Mouse (Mus musculus): ENCODE results near the gene Setd7. TPM values are rescaled to one million over a fixed set of nuclear protein-coding genes. Genes with fewer than 3 reads are reported as not detected.

The Setd7 gene
- total RNA-seq, 2 experiments from 2014 or later, result 113 to 116 TPM

DNA sequence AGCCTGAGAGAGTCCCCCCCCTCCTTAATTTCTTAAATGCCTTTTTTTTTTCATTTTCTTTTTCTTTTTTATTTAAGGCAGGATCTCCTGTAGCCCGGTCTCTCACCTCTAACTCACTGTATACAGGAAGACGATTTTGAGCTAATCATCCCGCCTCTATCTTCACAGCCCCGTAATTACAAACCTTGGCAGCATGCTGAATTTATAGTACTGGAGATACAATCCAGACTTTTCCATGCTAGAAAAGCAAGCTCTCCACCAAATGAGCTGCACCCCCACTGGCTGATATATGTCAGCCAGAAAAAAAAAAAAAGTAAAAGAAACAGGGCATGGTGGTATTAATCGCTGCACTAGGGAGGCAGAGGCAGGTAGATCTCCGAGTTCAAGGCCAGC is 1.3 kb upstream of the Setd7 start:
- DNase-seq, result no peak
- intact Hi-C loops (cut with DNase I; ENCODE audit: low total_unique reads), result no loop called here

DNA sequence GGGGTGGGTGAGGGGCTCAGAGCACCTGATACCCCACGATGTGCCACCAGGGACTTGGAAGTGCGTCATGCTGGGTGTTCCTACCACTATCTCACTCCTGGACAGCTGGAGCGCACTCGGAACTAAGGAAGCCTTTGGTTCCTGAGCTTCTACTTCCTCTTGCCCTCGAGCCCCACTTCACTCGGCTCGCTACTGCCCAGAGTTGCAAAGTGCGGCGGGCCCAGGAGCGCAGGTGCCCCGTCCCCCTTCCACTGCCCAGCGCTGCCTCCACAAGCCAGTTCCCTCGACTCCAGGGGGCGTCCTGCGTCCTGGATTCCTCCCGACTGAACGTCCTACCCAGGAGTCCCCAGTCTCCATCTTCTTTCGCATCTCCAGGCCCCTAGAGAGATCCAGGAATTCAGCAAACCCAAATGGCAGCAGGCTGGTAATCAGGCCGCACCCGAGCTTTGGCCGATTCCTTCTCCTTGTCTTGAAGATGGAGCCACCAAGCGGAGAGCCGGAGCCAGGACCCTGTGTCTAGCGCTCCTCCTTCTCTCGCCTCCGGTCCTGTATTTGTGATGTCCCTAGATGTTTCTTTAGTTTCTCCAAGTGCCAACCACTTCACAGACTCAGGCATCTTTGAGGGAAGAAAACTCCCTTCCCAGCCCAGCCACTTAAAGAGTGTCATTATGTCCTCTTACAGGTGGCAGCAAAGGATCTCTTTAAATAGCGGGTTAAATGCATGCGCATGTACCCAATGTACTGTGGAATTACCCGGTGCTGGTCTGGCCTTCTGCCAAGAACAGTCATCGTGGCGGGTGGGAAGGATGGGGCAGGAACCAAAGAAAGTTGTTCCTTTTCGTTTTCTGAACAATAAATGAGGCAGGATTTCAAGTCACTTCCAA is 672 bp upstream of the Setd7 start:
- DNase-seq, result peak; percentile 50
- intact Hi-C loops (cut with DNase I; ENCODE audit: low total_unique reads), result no loop called here

DNA sequence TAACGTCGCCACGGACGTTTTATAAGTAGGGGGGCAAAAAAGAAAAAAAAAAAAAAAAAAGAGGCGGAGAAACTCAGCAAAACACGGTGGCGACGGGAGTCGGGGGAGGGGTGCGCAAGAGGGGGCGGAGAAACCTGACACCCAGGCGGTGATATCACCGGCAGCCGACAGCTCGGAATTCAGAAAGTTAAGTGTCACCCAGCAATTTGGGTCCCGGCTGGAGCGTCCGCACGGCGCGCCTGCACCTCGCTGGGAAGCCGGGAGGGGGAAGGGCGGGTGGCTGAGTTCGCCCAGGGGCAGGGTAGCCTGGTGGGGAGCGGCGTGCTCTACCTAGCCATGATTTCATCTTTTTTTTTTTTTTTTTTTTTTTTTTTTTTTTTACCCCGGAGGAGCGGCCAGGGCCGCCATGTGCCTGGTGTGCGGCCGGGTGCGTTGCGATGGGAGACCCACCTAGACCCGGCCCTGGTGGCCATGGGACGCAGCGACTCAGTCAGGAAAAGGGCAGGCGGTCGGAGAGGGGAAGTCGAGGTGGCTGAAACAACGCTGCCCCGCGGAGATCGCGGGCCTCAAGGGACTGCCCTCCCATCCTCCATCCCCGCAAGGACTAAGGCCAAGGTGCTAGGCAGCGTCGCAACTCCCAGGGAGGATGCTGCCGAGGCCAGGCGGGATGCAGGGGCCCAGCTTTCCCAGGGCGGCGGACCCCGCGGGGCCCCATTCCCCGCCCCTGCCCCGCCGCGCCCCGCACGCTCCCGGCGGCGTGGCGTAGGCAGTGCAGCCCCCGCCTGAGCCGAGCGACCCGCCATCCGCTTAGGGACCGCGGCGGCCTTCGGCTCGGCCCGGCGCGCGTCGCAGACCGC is 857 bp downstream of the Setd7 start:
- peak; percentile 87 for DNase-seq
- intact Hi-C loops (cut with DNase I; ENCODE audit: low total_unique reads), result no loop called here

DNA sequence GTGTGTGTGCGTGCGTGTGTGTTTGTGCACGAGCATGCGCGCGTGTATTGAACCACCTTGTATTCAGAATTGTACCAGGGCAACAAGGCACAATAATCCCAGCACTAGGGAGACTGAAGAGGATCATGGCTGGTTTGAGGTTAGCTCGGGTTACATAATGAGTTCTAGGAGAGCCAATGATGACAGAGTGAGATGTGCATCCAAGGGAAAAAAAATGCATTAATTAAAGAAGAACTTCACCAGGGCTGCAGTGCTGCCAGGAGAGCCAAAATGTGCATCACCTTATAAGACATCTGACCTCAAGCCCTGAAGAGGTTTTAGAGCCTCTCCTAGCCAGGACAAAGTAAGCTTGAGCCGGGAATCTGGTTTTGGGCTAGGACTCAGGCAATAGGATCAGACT is 5.1 kb downstream of the Setd7 start:
- DNase-seq, result no peak
- intact Hi-C loops (cut with DNase I; ENCODE audit: low total_unique reads), result no loop called here

DNA sequence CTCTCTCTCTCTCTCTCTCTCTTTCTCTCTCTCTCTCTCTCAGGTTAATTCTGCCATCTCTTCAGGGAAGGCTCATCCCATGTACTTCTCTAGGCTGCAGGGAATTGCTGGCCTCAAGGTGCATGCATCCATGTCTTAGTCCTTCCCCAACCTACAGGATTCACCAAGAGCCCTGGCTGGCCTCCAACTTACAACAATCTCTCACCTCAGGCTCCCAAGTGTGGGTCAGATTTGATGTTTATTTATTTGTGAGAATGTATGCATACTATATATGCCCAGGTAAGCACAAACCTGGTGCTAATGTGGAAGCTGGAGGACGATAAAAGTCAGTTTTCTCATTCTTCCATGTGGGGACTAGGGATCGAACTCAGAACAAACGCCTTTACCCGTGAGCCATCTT is 5.8 kb downstream of the Setd7 start:
- intact Hi-C loops (cut with DNase I; ENCODE audit: low total_unique reads), result no loop called here

DNA sequence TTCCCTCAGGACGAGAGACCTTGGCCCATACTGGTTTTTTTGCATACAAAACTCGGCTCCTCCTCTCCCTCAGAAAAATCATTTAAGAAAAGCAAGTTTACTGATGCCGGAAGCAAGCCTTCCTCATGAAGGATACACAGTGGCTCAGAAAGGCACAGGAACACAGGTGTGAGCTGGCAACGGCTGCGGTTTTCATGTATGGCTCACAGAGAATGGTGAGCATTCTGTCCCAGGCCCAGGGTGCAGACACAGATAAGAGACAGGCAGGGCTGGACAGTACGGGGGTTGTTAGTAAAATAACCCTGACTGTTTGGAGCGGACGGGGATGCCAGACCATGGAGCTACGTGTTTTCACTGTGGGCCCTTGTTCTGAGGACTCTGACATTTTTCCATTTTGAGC is 6.6 kb downstream of the Setd7 start:
- intact Hi-C loops (cut with DNase I; ENCODE audit: low total_unique reads), result no loop called here
- DNase-seq, result no peak

More for the DNA sequence above, 5.8 kb downstream of the Setd7 start:
- no peak for DNase-seq

DNA sequence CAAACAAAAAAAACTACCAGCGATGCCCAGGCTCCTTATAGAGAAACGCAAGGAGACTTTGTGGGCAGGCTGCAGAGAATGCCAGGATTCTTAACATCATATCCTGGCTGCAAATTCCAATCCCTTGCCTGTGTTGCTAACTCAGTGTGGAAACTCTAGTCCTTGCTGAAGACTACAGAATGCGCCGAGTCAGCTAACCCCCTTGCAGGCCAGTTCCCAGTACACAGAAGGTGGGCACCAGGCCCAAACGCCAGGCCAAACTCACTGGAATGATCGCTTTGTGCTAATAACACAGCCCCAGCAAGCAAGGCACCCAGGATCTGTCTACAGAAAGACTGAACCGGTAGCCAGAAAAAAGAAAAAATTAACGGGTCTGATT is 7.2 kb downstream of the Setd7 start:
- intact Hi-C loops (cut with DNase I; ENCODE audit: low total_unique reads), result no loop called here
- peak; percentile 86 for DNase-seq

DNA sequence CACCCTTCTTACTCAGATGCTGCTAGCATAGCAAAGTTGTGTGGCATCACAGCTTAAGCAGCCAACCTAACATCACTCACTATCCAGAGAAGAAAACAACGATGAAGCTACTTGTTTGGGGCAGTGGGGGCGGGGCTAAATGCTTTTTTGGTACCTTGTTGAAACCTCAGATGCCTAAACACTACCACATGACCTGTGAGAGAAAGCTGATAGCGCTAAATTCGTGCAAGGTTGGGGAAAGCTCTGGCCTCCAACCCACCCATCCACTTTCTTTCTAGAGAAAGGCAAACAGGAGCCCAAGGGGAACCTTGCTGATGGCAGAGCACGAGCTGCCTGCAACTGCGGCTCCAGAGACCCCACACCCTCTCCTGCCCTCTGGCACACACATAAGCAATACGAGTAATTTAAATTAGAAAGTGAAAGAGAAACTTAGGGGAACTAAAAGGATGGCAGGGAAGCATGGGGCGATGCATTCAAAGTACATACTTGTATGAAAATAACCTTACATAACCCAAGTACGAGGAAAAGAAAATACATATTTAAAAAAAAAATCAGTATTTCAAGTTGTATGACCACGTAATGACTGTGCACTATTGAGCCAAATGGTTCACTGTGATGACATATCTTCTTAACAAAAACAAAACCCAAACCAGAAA is 7.7 kb downstream of the Setd7 start:
- peak; percentile 21 for DNase-seq
- intact Hi-C loops (cut with DNase I; ENCODE audit: low total_unique reads), result no loop called here

DNA sequence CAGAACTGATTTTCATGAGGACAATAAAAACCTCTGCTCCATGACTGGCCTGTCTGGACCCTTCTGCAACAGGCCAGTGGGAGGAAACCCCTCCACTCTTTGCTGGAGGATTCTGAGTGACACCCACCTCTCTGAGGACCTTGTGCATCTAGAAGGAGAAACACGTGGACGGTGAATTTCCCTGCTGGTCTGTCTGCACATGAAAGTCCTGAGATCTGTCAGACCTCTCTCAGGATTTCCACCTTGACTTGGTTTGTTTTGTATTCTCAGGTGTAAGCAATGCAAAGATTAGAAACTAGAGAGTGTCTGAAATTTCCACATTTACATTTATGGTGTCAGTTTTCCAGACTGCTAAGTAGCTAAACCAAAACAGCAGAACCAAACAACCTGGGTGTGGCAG is 8.5 kb downstream of the Setd7 start:
- intact Hi-C loops (cut with DNase I; ENCODE audit: low total_unique reads), result no loop called here
- no peak for DNase-seq

DNA sequence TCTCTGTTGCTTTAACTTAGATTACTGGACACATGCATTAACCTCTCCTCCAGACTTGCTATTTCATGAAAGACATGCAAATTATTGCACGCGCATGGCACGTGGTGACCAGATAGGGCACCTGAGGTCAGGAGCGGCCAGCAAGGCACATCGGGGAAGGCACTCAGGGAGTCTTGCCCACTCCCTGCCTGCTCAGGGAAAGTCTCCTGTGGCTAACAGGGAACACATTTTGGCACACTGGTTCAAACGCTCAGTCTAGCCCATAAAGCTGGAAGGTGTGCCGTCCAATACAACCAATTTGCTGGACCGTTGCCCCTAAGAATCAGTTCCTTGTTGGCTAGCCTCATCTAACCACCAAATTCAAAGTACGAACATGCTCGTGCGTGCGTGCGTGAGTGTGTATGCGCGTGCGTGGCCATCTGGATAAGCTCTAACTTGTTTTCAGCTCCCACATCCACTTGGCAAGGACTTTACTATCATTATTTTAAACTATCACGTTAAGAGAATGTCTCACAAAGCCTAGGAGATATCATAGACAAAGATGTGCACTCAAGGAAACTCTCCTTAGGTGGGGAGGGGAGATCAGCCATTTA is 11.6 kb downstream of the Setd7 start:
- intact Hi-C loops (cut with DNase I; ENCODE audit: low total_unique reads), result no loop called here
- DNase-seq, result no peak

DNA sequence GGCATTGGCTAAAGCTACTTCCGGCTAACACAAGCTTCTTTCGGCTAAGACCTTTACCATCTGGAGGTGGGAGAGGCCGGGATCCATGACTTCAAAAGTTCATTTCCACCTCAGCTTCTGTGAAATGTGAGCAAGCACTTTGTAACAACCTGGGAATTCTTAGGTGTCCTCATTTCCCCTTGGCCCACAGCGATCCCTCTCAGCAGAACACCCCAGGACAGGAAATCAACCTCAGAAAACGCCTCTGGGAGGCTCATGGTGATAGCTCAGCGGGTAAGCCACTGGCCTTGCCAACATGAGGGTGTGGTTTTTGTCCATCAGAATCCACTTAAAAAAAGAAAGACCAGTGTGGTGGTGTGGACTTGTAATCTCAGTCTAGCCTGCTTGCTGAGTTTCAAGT is 13.1 kb downstream of the Setd7 start:
- intact Hi-C loops (cut with DNase I; ENCODE audit: low total_unique reads), result no loop called here
- no peak for DNase-seq

DNA sequence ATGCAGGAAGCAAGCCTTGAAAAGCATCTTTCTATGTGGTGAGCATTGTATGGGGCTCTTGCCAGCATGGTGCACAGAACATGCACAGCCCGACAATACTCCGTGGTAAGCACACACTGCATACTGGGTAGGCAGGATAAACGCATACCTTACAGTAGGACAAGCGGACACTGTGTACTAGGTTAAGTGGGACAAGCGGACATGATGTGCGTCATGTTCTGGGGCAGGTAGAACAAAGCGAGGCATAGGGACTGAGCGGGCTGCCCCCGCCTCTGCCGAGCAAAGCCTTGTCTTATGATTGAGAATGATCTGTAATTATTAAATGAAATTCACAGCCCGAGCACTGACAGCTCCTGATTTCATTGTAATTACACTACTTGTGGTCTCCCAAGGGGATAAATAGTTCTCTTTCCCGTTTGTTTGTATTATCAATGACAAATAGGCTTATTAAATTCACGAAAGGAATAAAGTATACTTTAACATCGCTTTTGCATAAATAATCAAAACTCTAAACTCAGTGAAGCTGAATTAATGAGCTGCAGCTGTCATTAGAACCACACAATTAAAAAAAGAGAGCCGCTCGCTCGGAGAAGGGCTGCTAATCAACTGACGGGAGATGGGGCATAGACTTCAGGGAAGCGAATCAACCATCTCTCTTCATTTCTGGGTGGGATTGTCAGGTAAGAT is 16.1 kb downstream of the Setd7 start:
- intact Hi-C loops (cut with DNase I; ENCODE audit: low total_unique reads), result no loop called here
- DNase-seq, result no peak

DNA sequence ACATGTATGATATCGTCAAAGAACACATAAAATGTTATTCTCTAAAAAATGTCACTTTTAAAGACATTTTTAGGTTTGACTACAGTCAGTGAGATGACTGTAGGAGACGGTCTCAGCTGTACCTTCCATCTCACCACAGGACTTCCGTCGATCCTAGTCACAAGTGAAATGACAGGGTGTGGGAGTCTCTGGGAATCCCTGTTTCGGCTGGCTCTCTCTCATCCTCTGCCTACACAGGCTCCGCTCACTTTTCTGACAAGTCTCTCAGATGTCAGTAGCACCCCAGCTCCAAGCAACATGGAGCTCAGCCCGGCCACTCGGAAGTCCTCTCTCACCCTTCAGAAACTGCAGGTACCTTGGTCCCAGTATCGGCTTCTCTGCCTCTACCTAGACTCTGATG is 20.0 kb downstream of the Setd7 start:
- DNase-seq, result no peak
- intact Hi-C loops (cut with DNase I; ENCODE audit: low total_unique reads), result no loop called here

DNA sequence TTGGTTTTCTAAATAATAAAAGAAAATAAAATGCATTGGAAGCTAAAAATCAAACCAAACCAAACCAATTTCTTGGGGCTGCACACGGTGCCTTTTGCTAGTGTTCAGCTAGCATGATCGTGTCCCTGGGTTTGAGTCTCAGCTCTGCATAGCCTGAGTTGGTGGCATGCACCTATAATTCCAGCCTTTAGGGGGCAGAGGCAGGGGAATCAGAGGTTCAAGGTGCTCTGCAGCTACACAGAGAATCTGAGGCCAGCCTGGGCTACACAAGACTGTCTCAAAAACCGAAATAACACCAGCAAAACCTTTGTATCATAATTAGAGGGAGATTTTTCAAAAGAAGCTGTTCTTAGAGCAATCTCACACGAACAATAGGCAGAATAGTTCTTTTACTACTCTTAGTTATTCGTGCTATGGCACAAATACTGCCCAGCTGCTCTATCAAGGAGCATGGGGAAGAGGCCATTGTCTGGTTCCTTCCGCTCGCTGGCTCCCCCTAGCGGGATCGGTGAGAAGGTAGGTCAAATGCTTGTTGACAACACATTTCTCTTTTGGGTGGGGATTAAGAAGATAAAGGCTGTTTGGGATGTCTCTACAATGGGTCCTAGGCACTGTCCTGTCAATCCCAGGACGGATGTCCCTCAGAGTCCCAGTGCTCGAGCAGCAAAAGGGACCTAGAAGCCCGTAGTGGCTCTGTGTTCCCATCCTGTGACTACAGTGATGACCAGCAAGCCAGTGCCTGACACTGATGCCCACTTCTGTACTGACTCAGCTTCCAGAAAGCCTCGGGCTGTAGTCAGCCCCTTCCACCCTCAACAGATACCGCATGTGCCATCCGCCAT is 20.9 kb downstream of the Setd7 start:
- intact Hi-C loops (cut with DNase I; ENCODE audit: low total_unique reads), result no loop called here
- DNase-seq, result peak; percentile 76

DNA sequence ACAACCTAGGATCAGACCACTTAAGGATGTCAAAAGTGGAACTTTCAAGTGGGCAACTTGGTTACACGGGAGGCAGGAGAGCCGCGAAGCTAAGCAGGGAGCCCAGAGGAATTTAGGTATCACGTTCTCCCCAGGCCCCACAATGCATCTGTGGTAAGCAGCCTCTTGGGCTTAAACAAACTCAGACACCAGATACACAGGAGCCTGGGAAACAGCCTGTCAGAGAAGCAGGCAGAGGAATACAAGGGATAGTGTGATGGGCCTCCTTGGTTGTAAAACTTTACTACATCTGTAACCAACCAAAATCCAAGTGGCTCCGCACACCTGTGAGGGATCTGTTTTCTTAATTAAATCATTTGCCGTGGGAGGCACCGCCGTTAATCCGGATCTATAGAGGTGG is 26.7 kb downstream of the Setd7 start:
- no peak for DNase-seq
- intact Hi-C loops (cut with DNase I; ENCODE audit: low total_unique reads), result no loop called here

DNA sequence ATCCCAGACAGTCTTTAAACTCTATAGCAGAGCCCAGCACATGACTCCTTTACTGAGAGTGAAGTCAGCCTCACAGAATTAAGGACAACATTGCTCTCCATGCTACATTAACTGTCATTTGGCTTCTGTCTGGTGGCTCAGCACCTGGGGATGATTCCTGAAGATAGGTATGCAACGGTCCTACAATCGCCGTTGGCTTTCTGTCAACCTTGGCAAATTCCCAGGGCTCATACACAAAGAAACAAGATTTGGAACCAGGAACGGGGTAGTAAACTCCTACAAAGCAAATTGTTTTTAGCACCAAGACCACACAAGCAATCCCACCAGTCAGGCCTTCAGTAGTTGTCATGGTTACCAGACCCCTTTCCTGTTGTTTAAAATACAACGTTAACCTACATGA is 27.1 kb downstream of the Setd7 start:
- intact Hi-C loops (cut with DNase I; ENCODE audit: low total_unique reads), result no loop called here
- no peak for DNase-seq

DNA sequence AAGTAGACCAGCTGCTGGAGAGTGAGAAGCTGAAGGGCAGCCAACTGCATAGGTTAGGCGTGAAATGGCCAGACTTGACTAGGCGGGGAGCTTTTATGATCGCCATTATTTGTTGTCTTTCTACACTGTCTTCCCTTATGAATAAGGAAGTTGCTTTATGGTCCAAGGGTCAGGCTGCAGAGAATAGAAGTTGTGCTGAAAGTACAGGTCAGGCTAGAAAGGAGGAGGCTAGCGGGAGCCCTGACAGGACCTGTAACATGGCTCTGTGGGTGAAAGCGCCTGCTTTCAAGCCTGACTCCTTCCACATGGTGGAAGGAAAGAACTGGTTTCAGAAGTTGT is 28.4 kb downstream of the Setd7 start:
- intact Hi-C loops (cut with DNase I; ENCODE audit: low total_unique reads), result no loop called here
- DNase-seq, result no peak

DNA sequence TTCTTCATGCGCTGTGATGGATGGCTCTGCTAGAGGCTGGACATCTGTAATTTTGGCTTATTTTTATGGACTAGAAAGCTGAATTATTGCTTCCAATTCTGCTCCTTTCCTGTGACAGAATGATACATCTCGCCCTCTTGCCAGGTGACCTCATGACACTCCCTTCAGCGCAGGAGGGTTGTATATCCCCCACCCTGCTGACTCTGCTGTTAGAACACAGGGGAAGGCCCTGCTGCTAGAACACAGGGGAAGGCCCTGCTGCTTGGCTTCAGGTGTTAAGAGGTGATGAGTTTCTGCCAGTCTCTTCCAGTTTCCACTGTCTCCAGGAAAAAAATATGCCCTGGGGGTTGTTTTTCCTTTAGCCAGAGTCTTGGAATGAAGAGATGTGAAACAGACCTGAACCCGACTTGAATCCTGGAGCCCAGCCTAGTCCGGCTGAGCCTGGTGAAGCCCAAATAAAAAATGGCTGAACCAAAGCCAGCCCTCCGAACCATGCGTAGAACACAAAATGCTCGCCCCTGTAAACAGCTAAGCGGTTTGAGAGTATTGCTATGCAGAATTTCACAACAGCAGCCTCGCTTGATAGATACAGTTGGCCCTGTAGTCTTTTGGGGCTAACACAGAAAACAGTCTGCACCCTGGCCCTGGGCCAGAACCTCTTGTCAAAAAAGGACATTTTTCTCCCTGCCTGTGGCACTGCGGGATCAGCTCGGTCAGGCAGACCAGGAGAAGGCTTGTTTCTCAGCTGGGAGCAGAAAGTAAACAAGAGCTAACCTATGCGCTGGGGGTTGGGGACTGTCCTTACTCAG is 29.0 kb downstream of the Setd7 start:
- peak; percentile 56 for DNase-seq
- intact Hi-C loops (cut with DNase I; ENCODE audit: low total_unique reads), result no loop called here

All from gastrocnemius, postnatal 14 days (tissue).